Mouse (Mus musculus): ENCODE measurements around the gene S1pr5.
"Not testable (repeated sequence)": the region's sequence is repeated elsewhere in the genome, so short reads cannot be mapped to it uniquely, and the experiment has no call there.

The S1pr5 gene

GRCm38 (mm10) chr9:21236991-21237367, 11.3 kb downstream of the S1pr5 start:
- no peak for DNase-seq

GRCm38 (mm10) chr9:21235341-21235740, 12.9 kb downstream of the S1pr5 start:
- DNase-seq = peak; percentile 38

DNA sequence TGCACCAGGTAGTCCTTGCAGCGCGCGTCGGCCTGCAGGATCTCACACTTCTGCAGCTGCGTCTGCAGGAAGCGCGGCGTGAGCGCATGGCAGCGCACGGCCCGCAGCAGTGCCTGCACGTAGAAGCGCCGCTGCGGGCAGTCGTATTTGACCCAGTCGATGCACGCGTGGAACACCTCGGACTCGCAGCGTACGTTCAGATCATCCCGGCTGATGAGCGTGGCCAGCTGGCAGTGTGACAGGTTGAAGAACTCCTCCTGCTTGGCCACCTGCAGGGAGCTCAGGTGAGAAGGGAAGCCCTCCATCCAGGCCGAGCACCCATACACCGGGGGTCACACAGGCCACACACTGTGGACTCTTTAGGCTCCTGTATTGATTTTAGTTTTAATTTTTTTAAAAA, 14.4 kb downstream of the S1pr5 start:
- no peak for DNase-seq

- DNase-seq = no peak
These were observed 14.9 kb downstream of the S1pr5 start for GRCm38 (mm10) chr9:21233366-21233765.

DNA sequence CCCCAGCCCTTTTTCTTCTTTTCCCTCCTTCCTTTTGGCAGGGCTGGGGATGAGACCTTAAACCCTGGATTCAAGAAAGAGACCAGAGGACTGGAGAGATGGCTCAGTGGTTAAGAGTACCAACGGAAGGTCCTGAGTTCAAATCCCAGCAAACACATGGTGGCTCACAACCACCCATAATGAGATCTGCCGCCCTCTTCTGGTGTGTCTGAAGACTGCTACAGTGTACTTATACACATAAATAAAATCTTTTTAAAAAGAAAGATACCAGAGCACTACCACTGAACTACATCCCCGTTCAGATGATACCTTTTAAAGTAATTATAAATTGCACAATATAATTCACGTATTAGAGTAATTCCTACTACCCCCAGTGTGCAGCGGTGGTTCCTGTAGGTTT, 15.4 kb downstream of the S1pr5 start:
- no peak for DNase-seq

DNA sequence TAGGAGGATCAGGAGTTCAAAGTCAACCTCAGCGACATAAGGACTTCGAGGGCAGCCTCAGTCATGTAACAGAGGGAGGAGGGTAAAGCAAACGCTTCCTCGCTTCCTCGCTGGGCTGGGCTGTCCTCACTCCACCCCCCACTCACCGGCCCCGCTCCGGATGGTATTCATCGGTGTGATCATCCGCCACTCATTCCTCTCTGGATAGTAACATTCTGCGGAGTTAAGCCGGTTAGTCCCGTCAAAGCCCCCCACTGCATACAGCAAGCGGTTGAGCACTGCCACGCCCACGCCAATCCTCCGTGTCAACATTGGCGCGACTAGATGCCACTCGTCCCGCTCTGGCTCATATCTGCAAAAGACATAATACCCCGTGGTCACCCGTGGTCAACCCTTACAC, 16.7 kb downstream of the S1pr5 start:
- no peak for DNase-seq

DNA sequence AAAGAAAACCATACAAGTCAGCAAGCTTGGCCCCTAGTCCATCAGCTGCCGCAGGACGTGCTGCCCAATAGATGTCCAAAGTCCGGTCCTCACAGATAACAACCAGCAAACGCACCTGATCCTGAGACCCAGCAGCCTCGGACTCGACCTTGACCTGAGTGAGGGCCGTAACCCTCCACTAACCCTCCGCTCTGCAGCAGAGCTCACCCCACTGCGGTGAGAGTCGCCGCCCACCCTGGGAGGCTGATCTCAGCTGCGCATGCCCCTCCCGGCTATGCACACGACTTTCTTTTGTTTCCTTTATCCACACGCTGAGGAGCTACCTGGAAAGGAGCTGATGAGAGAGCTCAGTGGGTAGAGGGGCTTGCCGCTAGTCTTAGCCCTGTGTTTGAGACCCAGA, 20.9 kb downstream of the S1pr5 start:
- DNase-seq = peak; percentile 47

- no peak for DNase-seq
These were observed 22.9 kb downstream of the S1pr5 start for GRCm38 (mm10) chr9:21225415-21225758.

- no peak for DNase-seq
These were observed 23.4 kb downstream of the S1pr5 start for GRCm38 (mm10) chr9:21224576-21225414.

DNA sequence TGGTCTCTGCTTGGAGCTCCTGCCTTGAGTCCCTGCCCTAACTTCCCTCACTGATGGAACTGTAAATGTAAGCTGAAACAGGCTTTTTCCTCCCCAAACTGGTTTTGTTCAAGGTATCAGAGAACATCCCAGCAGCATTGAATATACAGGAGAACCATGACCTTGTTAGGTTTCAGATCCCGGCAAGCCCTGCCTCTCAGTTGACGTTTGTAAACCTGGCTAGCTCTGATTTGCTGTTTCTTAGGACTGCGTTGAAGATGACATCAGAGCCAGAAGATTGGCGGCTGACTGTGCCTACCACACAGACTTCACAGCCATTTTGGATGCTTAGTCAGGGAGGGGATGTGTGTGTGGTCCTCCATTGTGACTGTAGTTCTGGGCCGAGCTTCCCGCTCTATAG, 24.3 kb downstream of the S1pr5 start:
- DNase-seq = no peak

- DNase-seq = not testable (repeated sequence)
These were observed 24.8 kb downstream of the S1pr5 start for GRCm38 (mm10) chr9:21223490-21223889.

GRCm38 (mm10) chr9:21221383-21221929, 26.8 kb downstream of the S1pr5 start:
- DNase-seq = peak; percentile 44

DNA sequence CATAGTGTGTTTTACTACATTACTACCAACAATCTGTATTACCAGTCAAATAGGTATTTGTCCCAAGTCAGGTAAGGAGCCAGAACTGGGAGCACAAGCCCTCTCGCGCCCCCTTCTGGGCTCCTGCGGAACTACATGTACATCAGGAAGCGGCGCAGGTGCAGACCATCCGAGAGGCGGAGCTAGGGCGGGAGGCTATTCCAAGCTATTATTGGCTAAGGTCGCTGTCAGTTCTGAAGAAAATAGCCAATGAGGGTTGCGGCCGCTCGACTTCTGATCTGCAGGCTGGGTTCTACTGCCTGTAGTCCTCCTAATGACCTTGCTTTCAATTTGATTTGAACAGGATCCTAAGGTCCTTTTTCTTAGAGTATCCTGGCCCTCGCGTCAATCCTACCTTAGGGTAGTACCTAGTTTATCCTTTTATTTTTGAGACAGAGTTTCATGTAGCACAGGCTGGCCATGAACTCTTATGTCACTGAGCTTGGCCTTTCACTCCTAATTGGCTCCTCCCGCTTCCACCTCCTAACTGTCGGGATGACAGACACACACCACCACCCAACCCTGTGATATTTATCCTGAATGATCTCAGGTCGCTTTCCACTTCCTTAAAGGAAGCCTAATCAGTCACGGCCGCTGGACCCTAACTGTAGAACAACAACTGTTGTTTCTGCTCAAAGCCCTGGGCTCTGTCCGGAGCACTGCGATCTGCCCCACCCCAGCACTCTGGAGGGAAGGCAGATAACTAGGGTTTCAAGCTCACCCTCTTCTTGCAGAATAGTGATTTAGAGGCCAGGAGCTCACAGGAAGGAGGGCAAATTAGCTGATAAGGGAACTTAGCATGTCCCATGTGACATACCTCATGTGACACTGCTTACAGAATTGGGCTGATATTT, 27.5 kb downstream of the S1pr5 start:
- peak; percentile 95 for DNase-seq

GRCm38 (mm10) chr9:21219820-21220219, 28.4 kb downstream of the S1pr5 start:
- no peak for DNase-seq

GRCm38 (mm10) chr9:21216050-21216841, 32.0 kb downstream of the S1pr5 start:
- no peak for DNase-seq

- no peak for DNase-seq
These were observed 34.5 kb downstream of the S1pr5 start for GRCm38 (mm10) chr9:21213617-21214190.

DNA sequence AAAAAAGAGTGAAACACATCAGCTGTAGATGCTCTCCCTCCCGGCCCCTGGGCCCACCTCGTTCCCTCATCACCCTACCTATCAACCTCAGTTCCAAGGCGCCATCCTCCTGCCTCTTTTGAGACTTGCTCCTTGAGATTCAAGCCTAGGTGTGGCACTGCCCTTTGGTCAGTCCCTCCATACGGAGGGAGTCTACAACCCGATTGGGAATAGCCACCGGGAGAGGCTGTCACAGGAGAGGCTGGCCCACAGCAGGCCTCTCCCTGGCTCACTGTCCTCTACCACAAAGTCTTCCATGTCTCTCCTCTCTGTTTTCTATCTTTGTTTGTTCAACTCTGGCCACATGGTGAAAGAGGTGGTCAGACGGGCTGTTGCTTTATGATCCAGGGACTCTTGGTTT, 36.6 kb downstream of the S1pr5 start:
- no peak for DNase-seq

DNA sequence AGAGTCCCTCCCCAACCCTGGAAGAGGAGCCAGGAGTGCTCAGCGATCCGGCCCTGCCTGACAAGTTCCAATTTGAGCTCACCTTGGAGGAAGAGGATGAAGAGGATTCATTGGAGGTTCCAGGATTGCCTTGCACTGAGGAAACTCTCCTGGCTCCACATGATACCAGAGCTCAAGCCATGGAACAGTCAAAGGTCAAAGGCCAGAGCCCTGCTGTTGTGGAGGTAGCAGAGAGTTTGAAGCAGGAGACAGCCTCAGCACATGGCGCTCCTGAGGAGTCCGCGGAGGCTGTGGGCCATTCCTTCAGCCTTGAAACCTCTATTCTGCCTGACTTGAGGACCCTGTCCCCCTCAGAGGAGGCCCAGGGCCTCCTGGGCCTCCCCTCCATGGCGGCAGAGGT, 37.4 kb downstream of the S1pr5 start:
- no peak for DNase-seq

- DNase-seq = no peak
These were observed 39.6 kb downstream of the S1pr5 start for GRCm38 (mm10) chr9:21208626-21209025.

GRCm38 (mm10) chr9:21206848-21207247, 41.4 kb downstream of the S1pr5 start:
- no peak for DNase-seq

GRCm38 (mm10) chr9:21204528-21205272, 43.5 kb downstream of the S1pr5 start:
- DNase-seq = no peak

DNA sequence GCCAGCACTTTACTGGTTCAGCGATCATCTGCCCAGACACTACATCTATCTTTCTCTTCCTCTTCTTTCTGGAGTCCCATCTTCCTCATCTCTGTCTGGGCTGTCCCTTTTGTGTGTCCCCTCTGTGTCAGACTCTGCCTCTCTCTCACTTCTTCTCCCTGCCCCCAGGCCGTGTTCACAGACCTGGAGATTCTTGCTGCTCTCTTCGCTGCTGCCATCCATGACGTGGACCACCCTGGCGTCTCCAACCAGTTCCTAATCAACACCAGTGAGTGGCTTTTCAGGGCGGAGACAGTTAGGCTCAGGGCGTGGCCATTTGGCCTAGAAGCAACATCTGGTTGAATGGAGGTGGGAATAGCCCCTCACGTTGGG, 44.1 kb downstream of the S1pr5 start:
- DNase-seq = no peak
